ENCODE assay signal across 10 mouse cellular contexts in the genomic region with DNA sequence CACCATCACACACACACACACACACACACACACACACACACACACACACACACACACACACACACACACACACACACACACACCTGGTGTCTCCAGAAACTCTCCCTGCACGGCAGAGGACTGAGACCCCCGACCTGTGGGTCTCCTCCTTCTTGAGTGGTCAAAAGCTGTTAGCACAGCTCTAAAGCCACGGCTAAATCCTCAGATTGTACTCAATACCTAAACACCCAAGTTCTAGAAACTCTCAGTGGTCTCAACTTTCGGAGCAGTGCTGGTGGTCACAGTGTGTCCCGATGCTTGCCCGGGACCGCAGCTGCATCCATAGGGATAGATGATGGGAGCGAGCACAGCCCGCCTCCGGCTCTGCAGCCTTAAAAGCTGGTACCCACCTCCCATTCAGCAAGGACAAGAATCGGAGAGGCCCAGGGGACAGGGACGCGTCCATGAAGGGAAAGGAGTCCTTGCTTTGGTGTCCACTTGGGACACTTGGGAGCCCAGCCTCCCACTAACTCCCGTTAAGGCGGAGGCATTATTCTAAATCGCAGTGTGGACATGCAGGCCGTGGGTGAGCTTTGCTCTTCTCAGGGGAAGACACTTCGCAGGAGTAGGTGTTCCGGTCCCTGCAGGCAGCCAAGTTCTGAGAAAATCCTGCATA. TPM values are rescaled to one million over a fixed set of nuclear protein-coding genes. Genes with fewer than 3 reads are reported as not detected.
A peak's percentile ranks its signal among the peaks of the same experiment; 100 is the strongest.
DNase-seq lines count a peak whose midpoint lies in the region; ATAC-seq and TF ChIP-seq lines count a peak whose summit lies in the region.
"Had no signal": no experiment of that assay in that cellular context is flagged by ENCODE, and none has a peak within 500 bp of the region (broad histone marks: within the 10 kb centered on the region; RNA-seq: fewer than 3 reads in every experiment).

No protein-coding gene starts in this region.

- H3K4me1 ChIP-seq in intestine, embryonic 14.5 days (replicated peaks; ENCODE audit: control insufficient read depth, insufficient read depth, low read length) = peaks cover 23% of the 10 kb centered on the region
- H3K4me1 ChIP-seq in intestine, embryonic 15.5 days (replicated peaks) = peaks cover 39% of the 10 kb centered on the region
- peaks cover 71% of the 10 kb centered on the region for H3K4me1 ChIP-seq in embryonic facial prominence, embryonic 10.5 days
- H3K4me1 ChIP-seq in hindbrain, postnatal 0 days (ENCODE audit: insufficient read depth, low read length) = peaks cover 11% of the 10 kb centered on the region; the same call in 1 of the 2 replicates
- H3K4me1 ChIP-seq in neural tube, embryonic 15.5 days = peaks cover 55% of the 10 kb centered on the region
- H3K4me1 ChIP-seq in thymus, adult 2 months (replicated peaks; ENCODE audit: control insufficient read depth, insufficient read depth, low read length) = peaks cover 6% of the 10 kb centered on the region

- H3K4me3 ChIP-seq in intestine, embryonic 14.5 days (ENCODE audit: low read depth, low read length) = no peak overlapping the region
- H3K4me3 ChIP-seq in intestine, embryonic 15.5 days (replicated peaks) = no peak overlapping the region
- H3K4me3 ChIP-seq in embryonic facial prominence, embryonic 10.5 days = peak overlapping the region; percentile 52
- no peak overlapping the region for H3K4me3 ChIP-seq in hindbrain, postnatal 0 days (ENCODE audit: low read length)
- H3K4me3 ChIP-seq in neural tube, embryonic 15.5 days (replicated peaks) = no peak overlapping the region
- no peak overlapping the region for H3K4me3 ChIP-seq in thymus, adult 2 months (ENCODE audit: control insufficient read depth, insufficient read depth, low read length)

- no peaks in the 10 kb centered on the region for H3K36me3 ChIP-seq in intestine, embryonic 14.5 days (ENCODE audit: control insufficient read depth, insufficient read depth, low read length)
- H3K36me3 ChIP-seq in intestine, embryonic 15.5 days = no peaks in the 10 kb centered on the region
- H3K36me3 ChIP-seq in embryonic facial prominence, embryonic 10.5 days (replicated peaks) = no peaks in the 10 kb centered on the region
- H3K36me3 ChIP-seq in hindbrain, postnatal 0 days (ENCODE audit: insufficient read depth, low read length) = no peaks in the 10 kb centered on the region
- H3K36me3 ChIP-seq in neural tube, embryonic 15.5 days = no peaks in the 10 kb centered on the region
- no peaks in the 10 kb centered on the region for H3K36me3 ChIP-seq in thymus, adult 2 months (ENCODE audit: control insufficient read depth, insufficient read depth, low read length)

- no peak overlapping the region for H3K27ac ChIP-seq in intestine, embryonic 14.5 days (ENCODE audit: low read depth)
- H3K27ac ChIP-seq in intestine, embryonic 15.5 days = no peak overlapping the region
- H3K27ac ChIP-seq in embryonic facial prominence, embryonic 10.5 days (replicated peaks) = peak overlapping the region; percentile 72; the same call in 1 of the 2 replicates
- H3K27ac ChIP-seq in hindbrain, postnatal 0 days = no peak overlapping the region
- H3K27ac ChIP-seq in neural tube, embryonic 15.5 days (replicated peaks) = no peak overlapping the region
- no peak overlapping the region for H3K27ac ChIP-seq in thymus, adult 2 months (ENCODE audit: control insufficient read depth, insufficient read depth, low read length)

- peak; percentile 73 for DNase-seq in intestine, embryonic 14.5 days (ENCODE audit: low spot score)
- DNase-seq in embryonic facial prominence, embryonic 10.5 days (ENCODE audit: low spot score) = peak; percentile 60
- DNase-seq in hindbrain, postnatal 0 days (ENCODE audit: low spot score) = no peak
- no peak for DNase-seq in layer of hippocampus, adult 9-11 months
- no peak for DNase-seq in layer of hippocampus, adult 18-20 months (ENCODE audit: low spot score in 2 of 2)
- no peak for DNase-seq in thymus, adult 2 months
- DNase-seq: kidney, postnatal 25 days; liver, postnatal 0 days had no signal

- no peak for TF ChIP-seq POLR2A in thymus, adult 2 months (IDR thresholded peaks at IDR 0.05; ENCODE audit: control insufficient read depth, extremely low read depth, insufficient read depth, low read length, poor library complexity)

- H3K9me3 ChIP-seq in intestine, embryonic 14.5 days (ENCODE audit: control insufficient read depth, low read length) = no peaks in the 10 kb centered on the region
- no peaks in the 10 kb centered on the region for H3K9me3 ChIP-seq in intestine, embryonic 15.5 days
- H3K9me3 ChIP-seq in embryonic facial prominence, embryonic 10.5 days = no peaks in the 10 kb centered on the region
- H3K9me3 ChIP-seq in hindbrain, postnatal 0 days (ENCODE audit: low read length) = no peaks in the 10 kb centered on the region
- H3K9me3 ChIP-seq in neural tube, embryonic 15.5 days (replicated peaks) = no peaks in the 10 kb centered on the region

- ATAC-seq in intestine, embryonic 14.5 days (replicated peaks; ENCODE audit: low FRiP score, low TSS enrichment, low read depth) = no peak
- ATAC-seq in intestine, embryonic 15.5 days = no peak
- no peak for ATAC-seq in hindbrain, postnatal 0 days
- no peak for ATAC-seq in neural tube, embryonic 15.5 days (ENCODE audit: low FRiP score)
- ATAC-seq: liver, postnatal 0 days had no signal

- no peak overlapping the region for H3K9ac ChIP-seq in intestine, embryonic 14.5 days (ENCODE audit: low read length)
- no peak overlapping the region for H3K9ac ChIP-seq in intestine, embryonic 15.5 days
- no peak overlapping the region for H3K9ac ChIP-seq in hindbrain, postnatal 0 days (replicated peaks; ENCODE audit: low read length)
- H3K9ac ChIP-seq in neural tube, embryonic 15.5 days (replicated peaks) = no peak overlapping the region
- H3K9ac ChIP-seq: liver, postnatal 0 days had no signal

- WGBS in intestine, embryonic 14.5 days = 4% methylated on average over 19 of the region's 19 CpGs
- WGBS in intestine, embryonic 15.5 days = 3% methylated on average over 19 of the region's 19 CpGs
- WGBS in embryonic facial prominence, embryonic 10.5 days = under 1% methylated on average over 19 of the region's 19 CpGs
- 14% methylated on average over 19 of the region's 19 CpGs for WGBS in hindbrain, postnatal 0 days
- 4% methylated on average over 19 of the region's 19 CpGs for WGBS in neural tube, embryonic 15.5 days
- WGBS in thymus, adult 2 months = 15% methylated on average over 19 of the region's 19 CpGs

- H3K4me2 ChIP-seq in intestine, embryonic 14.5 days (ENCODE audit: low read length) = no peak overlapping the region
- no peak overlapping the region for H3K4me2 ChIP-seq in intestine, embryonic 15.5 days (replicated peaks)
- H3K4me2 ChIP-seq in hindbrain, postnatal 0 days (ENCODE audit: low read depth, low read length) = peak overlapping the region; percentile 5; the same call in 1 of the 2 replicates
- peak overlapping the region; percentile 58 for H3K4me2 ChIP-seq in neural tube, embryonic 15.5 days

- peaks cover 88% of the 10 kb centered on the region for H3K27me3 ChIP-seq in intestine, embryonic 14.5 days (replicated peaks; ENCODE audit: control insufficient read depth, insufficient read depth, low read length)
- peaks cover 82% of the 10 kb centered on the region for H3K27me3 ChIP-seq in intestine, embryonic 15.5 days (replicated peaks)
- peaks cover 92% of the 10 kb centered on the region for H3K27me3 ChIP-seq in embryonic facial prominence, embryonic 10.5 days (replicated peaks; ENCODE audit: low read depth, poor library complexity, severe bottlenecking)
- H3K27me3 ChIP-seq in hindbrain, postnatal 0 days (ENCODE audit: insufficient read depth, low read length) = peaks cover 10% of the 10 kb centered on the region; the same call in 1 of the 2 replicates
- H3K27me3 ChIP-seq in neural tube, embryonic 15.5 days (replicated peaks) = peaks cover 39% of the 10 kb centered on the region
- peaks cover 36% of the 10 kb centered on the region for H3K27me3 ChIP-seq in thymus, adult 2 months (ENCODE audit: control insufficient read depth, insufficient read depth, low read length)

- TF ChIP-seq CTCF in hindbrain, postnatal 0 days (IDR thresholded peaks at IDR 0.05; ENCODE audit: low read depth) = no peak
- TF ChIP-seq CTCF in thymus, adult 2 months (IDR thresholded peaks at IDR 0.05; ENCODE audit: borderline replicate concordance, control insufficient read depth, extremely low read depth, insufficient read depth, low read length, poor library complexity) = no peak

RNA-seq across cellular contexts. Expression of a gene that starts 2.7 kb away (rescaled TPM):
- 1.6 and 1.8 TPM in 2 replicates for polyA plus RNA-seq in intestine, embryonic 14.5 days (2014; fragmentation: Nextera tagmentation; extraction: Ambion mirVana)
- 1.1 TPM in 2 replicates for polyA plus RNA-seq in intestine, embryonic 15.5 days (2015; fragmentation: Nextera tagmentation; extraction: Ambion mirVana)
- 1.5 and 1.9 TPM in 2 replicates for polyA plus RNA-seq in embryonic facial prominence, embryonic 10.5 days (2016; fragmentation: Nextera tagmentation; extraction: Ambion mirVana)
- 42.7 and 44.0 TPM in 2 replicates for total RNA-seq in hindbrain, postnatal 0 days (2014; rRNA removed)
- polyA plus RNA-seq in hindbrain, postnatal 0 days (2015; fragmentation: Nextera tagmentation; extraction: Ambion mirVana) = 4.2 and 4.4 TPM in 2 replicates
- 0.93 and 1.2 TPM in 2 replicates for polyA plus RNA-seq in neural tube, embryonic 15.5 days (2015; fragmentation: Nextera tagmentation; extraction: Ambion mirVana)
- total RNA-seq in layer of hippocampus, adult 18-20 months (2021) = 1 to 10 TPM; 6.5 to 7.4 TPM
- polyA plus RNA-seq in thymus, adult 2 months (2012; rRNA removed) = 9.9 and 14.5 TPM in 2 replicates
- polyA plus RNA-seq: liver, postnatal 0 days had no signal

Comparison
In these comparisons a context has a peak if more than half of its experiments do, and no peak if none do; other contexts are left out.
1. DNase-seq: peak in intestine, embryonic 14.5 days (single experiment) and embryonic facial prominence, embryonic 10.5 days (single experiment); none in hindbrain, postnatal 0 days (single experiment), layer of hippocampus, adult 9-11 months (single experiment), layer of hippocampus, adult 18-20 months (0 of 2) and thymus, adult 2 months (single experiment).
2. H3K4me2 ChIP-seq: peak in hindbrain, postnatal 0 days (single experiment) and neural tube, embryonic 15.5 days (single experiment); none in intestine, embryonic 14.5 days (single experiment) and intestine, embryonic 15.5 days (single experiment).